Mouse (Mus musculus): Measurements from ENCODE around the gene Stradb. TPM values are rescaled to one million over a fixed set of nuclear protein-coding genes. Genes with fewer than 3 reads are reported as not detected.
A peak's percentile ranks its signal among the peaks of the same experiment; 100 is the strongest.
"Not testable (repeated sequence)": the region's sequence is repeated elsewhere in the genome, so short reads cannot be mapped to it uniquely, and the experiment has no call there.

Gene Stradb
- polyA plus RNA-seq, 1 experiment from 2014 or later, result 27.9 TPM

GRCm38 (mm10) chr1:58952526-58952925, 20.8 kb upstream of the Stradb start:
- no peak overlapping the region for H3K9ac ChIP-seq
- no peak overlapping the region for H3K27ac ChIP-seq
- H3K36me3 ChIP-seq, result no peaks in the 10 kb centered on the region
- WGBS, result 85% methylated on average over 5 of the region's 5 CpGs
- no peak overlapping the region for H3K4me3 ChIP-seq
- H3K9me3 ChIP-seq, result no peaks in the 10 kb centered on the region
- no peak overlapping the region for H3K4me2 ChIP-seq
- peaks cover 20% of the 10 kb centered on the region for H3K4me1 ChIP-seq
- no peaks in the 10 kb centered on the region for H3K27me3 ChIP-seq
- ATAC-seq (ENCODE audit: borderline replicate concordance, extremely low read depth, low FRiP score, low TSS enrichment), result no peak

- no peak overlapping the region for H3K4me3 ChIP-seq
- no peak overlapping the region for H3K4me2 ChIP-seq
- no peaks in the 10 kb centered on the region for H3K36me3 ChIP-seq
- 59% methylated on average over 4 of the region's 4 CpGs for WGBS
- no peak overlapping the region for H3K27ac ChIP-seq
- no peak overlapping the region for H3K9ac ChIP-seq
- no peak for ATAC-seq (ENCODE audit: borderline replicate concordance, extremely low read depth, low FRiP score, low TSS enrichment)
- no peaks in the 10 kb centered on the region for H3K9me3 ChIP-seq
- H3K27me3 ChIP-seq, result no peaks in the 10 kb centered on the region
- peaks cover 21% of the 10 kb centered on the region for H3K4me1 ChIP-seq
These were observed 20.3 kb upstream of the Stradb start for GRCm38 (mm10) chr1:58952997-58953396.

- 75% methylated on average over 9 of the region's 9 CpGs for WGBS
- peak; percentile 55; the same call in 1 of the 2 replicates for ATAC-seq (ENCODE audit: borderline replicate concordance, extremely low read depth, low FRiP score, low TSS enrichment)
- H3K4me2 ChIP-seq, result no peak overlapping the region
- peaks cover 23% of the 10 kb centered on the region for H3K4me1 ChIP-seq
- H3K9me3 ChIP-seq, result no peaks in the 10 kb centered on the region
- no peak overlapping the region for H3K9ac ChIP-seq
- no peaks in the 10 kb centered on the region for H3K36me3 ChIP-seq
- H3K4me3 ChIP-seq, result no peak overlapping the region
- H3K27me3 ChIP-seq, result no peaks in the 10 kb centered on the region
- H3K27ac ChIP-seq, result no peak overlapping the region
These were observed 19.5 kb upstream of the Stradb start for GRCm38 (mm10) chr1:58953686-58954434.

GRCm38 (mm10) chr1:58954578-58955410, 18.5 kb upstream of the Stradb start:
- H3K4me1 ChIP-seq, result peaks cover 23% of the 10 kb centered on the region
- 84% methylated on average over 8 of the region's 8 CpGs for WGBS
- H3K27me3 ChIP-seq, result no peaks in the 10 kb centered on the region
- no peak overlapping the region for H3K9ac ChIP-seq
- H3K4me2 ChIP-seq, result no peak overlapping the region
- H3K27ac ChIP-seq, result no peak overlapping the region
- H3K9me3 ChIP-seq, result no peaks in the 10 kb centered on the region
- no peak overlapping the region for H3K4me3 ChIP-seq
- no peaks in the 10 kb centered on the region for H3K36me3 ChIP-seq
- no peak for ATAC-seq (ENCODE audit: borderline replicate concordance, extremely low read depth, low FRiP score, low TSS enrichment)

GRCm38 (mm10) chr1:58955716-58956115, 17.6 kb upstream of the Stradb start:
- no peak for ATAC-seq (ENCODE audit: borderline replicate concordance, extremely low read depth, low FRiP score, low TSS enrichment)
- H3K9me3 ChIP-seq, result no peaks in the 10 kb centered on the region
- H3K9ac ChIP-seq, result no peak overlapping the region
- H3K36me3 ChIP-seq, result no peaks in the 10 kb centered on the region
- no peak overlapping the region for H3K4me3 ChIP-seq
- no peak overlapping the region for H3K4me2 ChIP-seq
- H3K27ac ChIP-seq, result no peak overlapping the region
- H3K4me1 ChIP-seq, result peaks cover 19% of the 10 kb centered on the region
- H3K27me3 ChIP-seq, result no peaks in the 10 kb centered on the region
- WGBS, result 75% methylated on average over 3 of the region's 3 CpGs

- WGBS, result 60% methylated on average over 9 of the region's 9 CpGs
These were observed 17.1 kb upstream of the Stradb start for GRCm38 (mm10) chr1:58956229-58956628.

GRCm38 (mm10) chr1:58957931-58958330, 15.4 kb upstream of the Stradb start:
- no peak for ATAC-seq (ENCODE audit: borderline replicate concordance, extremely low read depth, low FRiP score, low TSS enrichment)
- H3K4me3 ChIP-seq, result no peak overlapping the region
- H3K27me3 ChIP-seq, result no peaks in the 10 kb centered on the region
- no peak overlapping the region for H3K4me2 ChIP-seq
- H3K9ac ChIP-seq, result no peak overlapping the region
- H3K36me3 ChIP-seq, result no peaks in the 10 kb centered on the region
- H3K9me3 ChIP-seq, result no peaks in the 10 kb centered on the region
- no peak overlapping the region for H3K27ac ChIP-seq
- WGBS, result 54% methylated on average over 2 of the region's 2 CpGs
- H3K4me1 ChIP-seq, result peaks cover 12% of the 10 kb centered on the region; the same call in 1 of the 2 replicates

More at GRCm38 (mm10) chr1:58956229-58956628, 17.1 kb upstream of the Stradb start:
- Histone ChIP-seq H3K4me2 (no peak overlapping the region), H3K9ac (no peak overlapping the region), H3K4me1 (peaks cover 15% of the 10 kb centered on the region; the same call in 1 of the 2 replicates), H3K27ac (no peak overlapping the region), H3K27me3 (no peaks in the 10 kb centered on the region), H3K36me3 (no peaks in the 10 kb centered on the region), H3K4me3 (no peak overlapping the region), H3K9me3 (no peaks in the 10 kb centered on the region)
- ATAC-seq (ENCODE audit: borderline replicate concordance, extremely low read depth, low FRiP score, low TSS enrichment), result no peak

GRCm38 (mm10) chr1:58958789-58959526, 14.4 kb upstream of the Stradb start:
- not testable (repeated sequence) for H3K4me3 ChIP-seq; H3K9ac ChIP-seq; H3K27me3 ChIP-seq; H3K9me3 ChIP-seq; ATAC-seq (ENCODE audit: borderline replicate concordance, extremely low read depth, low FRiP score, low TSS enrichment); H3K36me3 ChIP-seq; H3K27ac ChIP-seq; H3K4me2 ChIP-seq
- 70% methylated on average over 16 of the region's 16 CpGs for WGBS
- peaks cover 11% of the 10 kb centered on the region; the same call in 1 of the 2 replicates for H3K4me1 ChIP-seq

GRCm38 (mm10) chr1:58959682-58960081, 13.6 kb upstream of the Stradb start:
- ATAC-seq (ENCODE audit: borderline replicate concordance, extremely low read depth, low FRiP score, low TSS enrichment), result no peak
- peaks cover 9% of the 10 kb centered on the region; the same call in 1 of the 2 replicates for H3K4me1 ChIP-seq
- H3K9ac ChIP-seq, result no peak overlapping the region
- H3K4me3 ChIP-seq, result no peak overlapping the region
- no peaks in the 10 kb centered on the region for H3K27me3 ChIP-seq
- 84% methylated on average over 2 of the region's 2 CpGs for WGBS
- H3K9me3 ChIP-seq, result no peaks in the 10 kb centered on the region
- H3K4me2 ChIP-seq, result no peak overlapping the region
- no peak overlapping the region for H3K27ac ChIP-seq
- H3K36me3 ChIP-seq, result no peaks in the 10 kb centered on the region

- no peak for ATAC-seq (ENCODE audit: borderline replicate concordance, extremely low read depth, low FRiP score, low TSS enrichment)
- H3K9ac ChIP-seq, result no peak overlapping the region
- H3K4me1 ChIP-seq, result peaks cover 9% of the 10 kb centered on the region; the same call in 1 of the 2 replicates
- no peaks in the 10 kb centered on the region for H3K27me3 ChIP-seq
- no peak overlapping the region for H3K4me2 ChIP-seq
- no peak overlapping the region for H3K4me3 ChIP-seq
- no peaks in the 10 kb centered on the region for H3K9me3 ChIP-seq
- H3K36me3 ChIP-seq, result no peaks in the 10 kb centered on the region
- H3K27ac ChIP-seq, result no peak overlapping the region
- WGBS, result 34% methylated on average over 12 of the region's 12 CpGs
These were observed 12.0 kb upstream of the Stradb start for GRCm38 (mm10) chr1:58961152-58961893.

GRCm38 (mm10) chr1:58962418-58962817, 10.9 kb upstream of the Stradb start:
- Histone ChIP-seq H3K9ac (no peak overlapping the region), H3K27me3 (no peaks in the 10 kb centered on the region), H3K4me1 (peaks cover 9% of the 10 kb centered on the region; the same call in 1 of the 2 replicates), H3K36me3 (no peaks in the 10 kb centered on the region), H3K4me2 (no peak overlapping the region), H3K9me3 (no peaks in the 10 kb centered on the region), H3K27ac (no peak overlapping the region), H3K4me3 (no peak overlapping the region)
- WGBS, result 79% methylated on average over 5 of the region's 5 CpGs
- no peak for ATAC-seq (ENCODE audit: borderline replicate concordance, extremely low read depth, low FRiP score, low TSS enrichment)

Measured in lung, embryonic 15.5 days (tissue).